Mouse (Mus musculus) macrophage (primary cell): ENCODE data around the gene Lime1. TPM values are rescaled to one million over a fixed set of nuclear protein-coding genes. Genes with fewer than 3 reads are reported as not detected.

Experiments used
- H3K27ac ChIP-seq: fragments of 350-480 bp; formaldehyde crosslinking; 2 replicates; pipeline ENCODE4 v1.9.0; 2021
- H3K36me3 ChIP-seq: fragments of 350-480 bp; formaldehyde crosslinking; 2 replicates; pipeline ENCODE4 v1.9.0; 2021; ENCODE audit errors: inconsistent target
- H3K4me3 ChIP-seq: fragments of 350-480 bp; formaldehyde crosslinking; 2 replicates; pipeline ENCODE4 v1.9.0; 2021; ENCODE audit errors: inconsistent target
- H3K79me2 ChIP-seq: fragments of 350-480 bp; formaldehyde crosslinking; 2 replicates; pipeline ENCODE4 v1.9.0; 2021; ENCODE audit errors: inconsistent target
- WGBS: methylation state at CpG from one replicate; pipeline ENCODE4 v1.1.7; 2026; ENCODE audit warnings: inconsistent platforms; ENCODE audit not compliant: missing documents; 5-methylcytosine and 5-hydroxymethylcytosine counted together
- polyA plus RNA-seq: library from polyadenylated mRNA; stranded (reverse); fragments of 250-400 nt; gene quantifications from 3 replicates; pipeline ENCODE4 v1.2.4, GENCODE M21; 2018; ENCODE audit warnings: inconsistent platforms

Gene Lime1
- polyA plus RNA-seq, 1 experiment from 2014 or later: 2.9 TPM

DNA sequence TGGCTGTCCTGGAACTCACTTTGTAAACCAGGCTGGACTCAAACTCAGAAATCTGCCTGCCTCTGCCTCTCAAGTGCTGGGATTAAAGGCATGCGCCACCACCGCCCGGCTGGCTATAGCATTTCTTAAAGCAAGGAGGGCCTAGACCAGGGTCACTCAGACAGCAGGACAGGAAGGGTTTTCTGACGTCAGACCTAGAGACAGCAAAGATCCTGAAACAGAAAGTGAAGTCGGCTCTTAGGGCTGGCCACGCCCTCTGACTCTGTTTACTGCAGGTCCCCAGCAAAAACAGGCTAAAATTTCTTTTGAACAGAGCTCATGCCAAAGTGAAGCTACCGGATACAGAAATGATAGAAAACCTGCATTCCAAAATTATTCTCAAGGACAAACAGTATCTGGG is 29.8 kb downstream of the Lime1 start:
- Histone ChIP-seq H3K4me3 (no peak overlapping the region), H3K36me3 (no peaks in the 10 kb centered on the region), H3K79me2 (no peaks in the 10 kb centered on the region), H3K27ac (no peak overlapping the region)
- WGBS: 71% methylated on average over 7 of the region's 7 CpGs

- Histone ChIP-seq H3K79me2 (no peaks in the 10 kb centered on the region), H3K4me3 (no peak overlapping the region), H3K27ac (no peak overlapping the region), H3K36me3 (no peaks in the 10 kb centered on the region)
- WGBS: 9% methylated on average over 4 of the region's 4 CpGs
Measured at GRCm38 (mm10) chr2:181410760-181411473, 31.0 kb downstream of the Lime1 start.

DNA sequence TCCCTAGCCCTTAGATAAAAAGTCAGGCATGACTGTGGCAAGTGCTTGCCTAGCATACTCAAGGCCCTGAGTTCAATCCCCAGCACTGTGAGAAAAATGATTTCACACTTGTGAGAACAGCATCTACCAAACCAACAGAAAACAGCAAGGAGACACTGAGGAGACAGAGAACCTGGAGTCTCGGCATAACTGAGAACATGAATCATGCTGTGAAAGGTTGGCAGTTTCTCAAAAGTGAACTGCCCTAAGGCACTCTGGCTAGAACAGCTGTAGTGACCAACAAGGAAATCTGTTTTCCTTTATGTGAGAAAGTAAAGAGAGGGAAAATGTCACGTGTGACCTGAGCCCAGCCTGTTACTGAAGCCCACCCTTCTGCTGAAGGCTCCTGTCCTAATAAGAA is 33.3 kb downstream of the Lime1 start:
- no peak overlapping the region for H3K4me3 ChIP-seq
- H3K27ac ChIP-seq: no peak overlapping the region
- H3K36me3 ChIP-seq: no peaks in the 10 kb centered on the region
- WGBS: 61% methylated on average over 2 of the region's 2 CpGs
- H3K79me2 ChIP-seq: no peaks in the 10 kb centered on the region

DNA sequence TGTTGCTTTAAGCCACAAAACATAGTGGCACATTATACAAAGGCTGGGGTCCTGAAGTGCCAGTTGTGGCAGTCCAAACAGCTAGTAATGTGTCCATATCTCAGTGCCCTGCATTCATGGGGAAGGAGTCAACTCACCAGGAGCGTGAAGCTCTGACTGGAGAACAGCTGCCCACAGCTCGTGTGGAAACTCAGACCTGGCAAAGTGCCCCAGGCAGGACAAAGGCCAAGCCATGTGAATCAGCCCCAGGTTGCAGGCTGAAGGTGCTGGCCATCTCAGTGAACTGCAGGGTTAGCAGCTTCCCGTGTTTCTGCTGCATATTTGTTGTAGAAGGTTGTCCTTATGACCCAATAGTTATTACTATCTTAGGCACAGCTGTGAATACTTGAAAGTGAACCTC is 36.1 kb downstream of the Lime1 start:
- no peaks in the 10 kb centered on the region for H3K79me2 ChIP-seq
- WGBS: 50% methylated on average over 3 of the region's 3 CpGs
- H3K27ac ChIP-seq: no peak overlapping the region
- no peak overlapping the region for H3K4me3 ChIP-seq
- no peaks in the 10 kb centered on the region for H3K36me3 ChIP-seq

GRCm38 (mm10) chr2:181419359-181419758 is 39.5 kb downstream of the Lime1 start:
- Histone ChIP-seq H3K36me3 (no peaks in the 10 kb centered on the region), H3K27ac (no peak overlapping the region), H3K79me2 (no peaks in the 10 kb centered on the region), H3K4me3 (no peak overlapping the region)
- 84% methylated on average over 7 of the region's 7 CpGs for whole genome bisulfite sequencing

DNA sequence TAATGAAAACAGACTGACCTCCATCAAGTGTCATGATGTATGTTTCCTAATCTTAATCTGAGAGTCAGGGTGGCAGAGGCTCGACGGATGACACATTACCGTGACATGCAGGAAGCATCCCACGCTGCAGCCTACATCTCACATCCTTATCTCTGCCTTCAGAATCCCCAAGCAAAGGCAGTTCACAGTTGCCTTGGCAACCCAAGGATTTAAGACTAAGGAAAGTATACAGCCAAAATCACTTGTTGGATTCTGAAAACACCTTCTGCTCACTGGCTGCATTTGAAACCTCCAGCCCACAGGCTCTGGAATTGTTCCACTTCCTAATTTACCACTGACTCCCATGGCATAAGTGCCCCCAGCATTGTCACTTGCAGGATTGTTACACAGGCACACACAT is 40.5 kb downstream of the Lime1 start:
- no peak overlapping the region for H3K27ac ChIP-seq
- no peak overlapping the region for H3K4me3 ChIP-seq
- H3K79me2 ChIP-seq: no peaks in the 10 kb centered on the region
- H3K36me3 ChIP-seq: no peaks in the 10 kb centered on the region
- 87% methylated on average over 4 of the region's 4 CpGs for WGBS

GRCm38 (mm10) chr2:181420903-181421638 is 41.2 kb downstream of the Lime1 start:
- no peaks in the 10 kb centered on the region for H3K36me3 ChIP-seq
- H3K4me3 ChIP-seq: no peak overlapping the region
- no peak overlapping the region for H3K27ac ChIP-seq
- no peaks in the 10 kb centered on the region for H3K79me2 ChIP-seq
- 93% methylated on average over 4 of the region's 4 CpGs for WGBS

GRCm38 (mm10) chr2:181423834-181424233 is 44.0 kb downstream of the Lime1 start:
- Histone ChIP-seq H3K36me3 (no peaks in the 10 kb centered on the region), H3K4me3 (no peak overlapping the region), H3K27ac (no peak overlapping the region), H3K79me2 (no peaks in the 10 kb centered on the region)
- WGBS: 93% methylated on average over 9 of the region's 9 CpGs

Other genes starting within 250 kb of the Lime1 start
- not detected in 3 replicates for gene Kcnq2, start 244.8 kb upstream of the Lime1 start, polyA plus RNA-seq
- gene Eef1a2, start 223.1 kb upstream of the Lime1 start, polyA plus RNA-seq: 0.23 to 0.38 TPM in 2 of 3 replicates, not detected in the other
- gene Ppdpf, start 192.8 kb upstream of the Lime1 start, polyA plus RNA-seq: 60.5 to 98.7 TPM (median 67.9 TPM) in 3 replicates
- gene Ptk6, start 177.3 kb upstream of the Lime1 start, polyA plus RNA-seq: not detected in 3 replicates
- not detected in 3 replicates for gene Srms, start 166.9 kb upstream of the Lime1 start, polyA plus RNA-seq
- not detected in 3 replicates for gene Fndc11, start 160.1 kb upstream of the Lime1 start, polyA plus RNA-seq
- 7.5 to 22.5 TPM (median 16.8 TPM) in 3 replicates for gene Helz2, start 138.1 kb upstream of the Lime1 start, polyA plus RNA-seq
- 8.9 to 11.2 TPM (median 10.8 TPM) in 3 replicates for gene Gmeb2, start 92.0 kb upstream of the Lime1 start, polyA plus RNA-seq
- not detected in 3 replicates for gene Stmn3, start 65.6 kb upstream of the Lime1 start, polyA plus RNA-seq
- 4.9 to 9.2 TPM (median 5.3 TPM) in 3 replicates for gene Rtel1, start 60.3 kb upstream of the Lime1 start, polyA plus RNA-seq
- 13.7 to 17.8 TPM (median 17.3 TPM) in 3 replicates for gene Zgpat, start 15.2 kb upstream of the Lime1 start, polyA plus RNA-seq
- 21.9 to 23.2 TPM (median 22.5 TPM) in 3 replicates for gene Arfrp1, start 14.7 kb upstream of the Lime1 start, polyA plus RNA-seq
- 0.09 to 0.23 TPM (median 0.21 TPM) in 3 replicates for gene Zbtb46, start 79.3 kb downstream of the Lime1 start, polyA plus RNA-seq
- gene Abhd16b, start 113.1 kb downstream of the Lime1 start, polyA plus RNA-seq: not detected in 3 replicates
- gene Tpd52l2, start 117.1 kb downstream of the Lime1 start, polyA plus RNA-seq: 36.4 to 66.4 TPM (median 47.0 TPM) in 3 replicates
- gene Dnajc5, start 140.4 kb downstream of the Lime1 start, polyA plus RNA-seq: 50.7 to 68.7 TPM (median 60.0 TPM) in 3 replicates
- 32.9 to 57.2 TPM (median 33.9 TPM) in 3 replicates for gene Uckl1, start 204.8 kb downstream of the Lime1 start, polyA plus RNA-seq
- gene Prpf6, start 211.8 kb downstream of the Lime1 start, polyA plus RNA-seq: 34.2 to 55.4 TPM (median 34.6 TPM) in 3 replicates
- 6.0 to 12.6 TPM (median 6.7 TPM) in 3 replicates for gene Zfp512b, start 212.7 kb downstream of the Lime1 start, polyA plus RNA-seq
- 2.1 to 3.8 TPM (median 2.8 TPM) in 3 replicates for gene Samd10, start 219.1 kb downstream of the Lime1 start, polyA plus RNA-seq